Comparison of ENCODE assay signal across 23 mouse cellular contexts in the genomic region with DNA sequence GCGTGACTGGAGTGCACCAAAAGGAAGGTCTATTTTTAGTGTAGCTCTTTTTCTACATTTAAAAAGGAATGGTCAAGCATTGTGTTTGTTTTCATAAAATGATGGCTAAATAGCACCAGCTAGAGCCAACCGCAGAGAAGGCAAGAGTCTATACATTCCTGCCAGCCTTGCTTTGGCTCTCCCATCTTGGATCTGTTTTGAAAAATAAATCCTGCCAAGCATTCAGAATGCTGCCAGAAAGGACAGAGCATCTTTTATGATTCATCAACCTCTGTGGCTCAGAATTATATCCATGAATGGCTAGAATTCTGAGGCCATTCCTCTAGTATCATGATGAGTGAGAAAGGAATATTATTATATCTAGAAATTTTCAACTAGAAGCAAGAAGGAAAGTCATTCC.
DNase-seq lines count a peak whose midpoint lies in the region; ATAC-seq and TF ChIP-seq lines count a peak whose summit lies in the region.
"Had no signal": no experiment of that assay in that cellular context is flagged by ENCODE, and none has a peak within 500 bp of the region (broad histone marks: within the 10 kb centered on the region; RNA-seq: fewer than 3 reads in every experiment).

No protein-coding gene starts in this region.

- no peak for TF ChIP-seq CTCF in brain, embryonic 14.5 days (IDR thresholded peaks at IDR 0.05; ENCODE audit: borderline replicate concordance, extremely low read depth, insufficient read depth, insufficient read length)

- DNase-seq in cerebellum, postnatal 14 days, result peak; percentile 37 to 68
- DNase-seq in cerebellum, adult 8-10 months, result no peak
- no peak for DNase-seq in frontal cortex, postnatal 14 days (ENCODE audit: low spot score in 2 of 2)
- DNase-seq in 3T3-L1 (ENCODE audit: low read depth, low spot score), result peak; percentile 3
- peak; percentile 40 for DNase-seq in brain, embryonic 14.5 days (ENCODE audit: low read depth)
- DNase-seq in gastrocnemius, adult 18-20 months (ENCODE audit: low spot score), result no peak
- DNase-seq: adrenal gland, postnatal 25 days; embryo, embryonic 11 days; gastrocnemius, postnatal 14 days; heart, postnatal 14 days; kidney, adult 9 months; kidney, postnatal 10 days; layer of hippocampus, adult 9-11 months; lung, embryonic 14.5 days; right cerebral cortex, adult 18-20 months; right cerebral cortex, postnatal 4 days; thymus, adult 18-20 months; thymus, postnatal 25 days had no signal

- peak; percentile 65 for ATAC-seq in frontal cortex, adult (ENCODE audit: low TSS enrichment)
- ATAC-seq: CD4-positive, CD25-positive, alpha-beta regulatory T cell, adult 4 months; forebrain, embryonic 15.5 days; intestine, postnatal 0 days; midbrain, embryonic 16.5 days had no signal

- no peak for TF ChIP-seq POLR2A in brain, embryonic 14.5 days (IDR thresholded peaks at IDR 0.05; ENCODE audit: borderline replicate concordance, extremely low read depth, insufficient read depth, insufficient read length, poor library complexity, severe bottlenecking)

Comparison
In these comparisons a context has a peak if more than half of its experiments do, and no peak if none do; other contexts are left out.
1. DNase-seq: peak in cerebellum, postnatal 14 days (2 of 2), 3T3-L1 (single experiment) and brain, embryonic 14.5 days (single experiment); none in cerebellum, adult 8-10 months (single experiment), frontal cortex, postnatal 14 days (0 of 2) and gastrocnemius, adult 18-20 months (single experiment).